Comparison of ENCODE assay signal across 9 mouse cellular contexts in genomic region chr5:21787186-21788105, GRCm38 (mm10). TPM values are rescaled to one million over a fixed set of nuclear protein-coding genes. Genes with fewer than 3 reads are reported as not detected.
DNase-seq lines count a peak whose midpoint lies in the region; ATAC-seq and TF ChIP-seq lines count a peak whose summit lies in the region.
"Had no signal": no experiment of that assay in that cellular context is flagged by ENCODE, and none has a peak within 500 bp of the region (broad histone marks: within the 10 kb centered on the region; RNA-seq: fewer than 3 reads in every experiment).

No protein-coding gene starts in this region.

- peak overlapping the region; percentile 75 for H3K27ac ChIP-seq in heart, embryonic 15.5 days
- H3K27ac ChIP-seq in bone marrow, adult 2 months (ENCODE audit: control insufficient read depth, insufficient read depth, low read depth, low read length, poor library complexity), result no peak overlapping the region; the same call in 1 of the 2 replicates
- H3K27ac ChIP-seq in hindbrain, embryonic 12.5 days, result peak overlapping the region; percentile 87
- H3K27ac ChIP-seq in midbrain, embryonic 12.5 days (replicated peaks), result no peak overlapping the region

- TF ChIP-seq POLR2A in bone marrow, adult 2 months (IDR thresholded peaks at IDR 0.05; ENCODE audit: borderline replicate concordance, control insufficient read depth, low read depth, low read length), result no peak

- no peak for DNase-seq in heart, adult 18-20 months
- no peak for DNase-seq in spleen, postnatal 10 days (ENCODE audit: low spot score in 2 of 2)
- no peak for DNase-seq in left cerebral cortex, adult 18-20 months (ENCODE audit: low spot score in 2 of 2)
- DNase-seq in right cerebral cortex, adult 18-20 months, result no peak

- WGBS in heart, embryonic 15.5 days, result 29% methylated on average over 11 of the region's 11 CpGs
- WGBS in bone marrow, adult 2 months, result 29% methylated on average over 11 of the region's 11 CpGs
- 37% methylated on average over 11 of the region's 11 CpGs for WGBS in hindbrain, embryonic 12.5 days
- WGBS in midbrain, embryonic 12.5 days, result 41% methylated on average over 11 of the region's 11 CpGs

- H3K9me3 ChIP-seq in heart, embryonic 15.5 days (replicated peaks), result no peaks in the 10 kb centered on the region
- no peaks in the 10 kb centered on the region for H3K9me3 ChIP-seq in hindbrain, embryonic 12.5 days (replicated peaks)
- no peaks in the 10 kb centered on the region for H3K9me3 ChIP-seq in midbrain, embryonic 12.5 days

- peak overlapping the region; percentile 81 for H3K4me3 ChIP-seq in heart, embryonic 15.5 days
- H3K4me3 ChIP-seq in bone marrow, adult 2 months (replicated peaks; ENCODE audit: control insufficient read depth, low read depth, low read length), result peak overlapping the region; percentile 88
- H3K4me3 ChIP-seq in hindbrain, embryonic 12.5 days, result peak overlapping the region; percentile 95
- H3K4me3 ChIP-seq in midbrain, embryonic 12.5 days, result peak overlapping the region; percentile 93

- ATAC-seq in heart, embryonic 15.5 days (replicated peaks; ENCODE audit: insufficient number of reproducible peaks, insufficient read depth, low FRiP score, low read depth), result no peak
- ATAC-seq in hindbrain, embryonic 12.5 days (ENCODE audit: low FRiP score), result no peak
- no peak for ATAC-seq in midbrain, embryonic 12.5 days (ENCODE audit: low FRiP score, low read depth)

- H3K36me3 ChIP-seq in heart, embryonic 15.5 days, result peaks cover 6% of the 10 kb centered on the region
- peaks cover 19% of the 10 kb centered on the region; the same call in 1 of the 2 replicates for H3K36me3 ChIP-seq in hindbrain, embryonic 12.5 days
- H3K36me3 ChIP-seq in midbrain, embryonic 12.5 days, result peaks cover 9% of the 10 kb centered on the region

- TF ChIP-seq CTCF in bone marrow, adult 2 months (IDR thresholded peaks at IDR 0.05; ENCODE audit: control insufficient read depth, insufficient read depth, low read length), result no peak

- H3K4me2 ChIP-seq in heart, embryonic 15.5 days, result peak overlapping the region; percentile 66
- H3K4me2 ChIP-seq in hindbrain, embryonic 12.5 days (replicated peaks), result peak overlapping the region; percentile 79
- H3K4me2 ChIP-seq in midbrain, embryonic 12.5 days (replicated peaks), result peak overlapping the region; percentile 72

- H3K27me3 ChIP-seq in heart, embryonic 15.5 days, result no peaks in the 10 kb centered on the region
- no peaks in the 10 kb centered on the region for H3K27me3 ChIP-seq in hindbrain, embryonic 12.5 days
- no peaks in the 10 kb centered on the region for H3K27me3 ChIP-seq in midbrain, embryonic 12.5 days
- H3K27me3 ChIP-seq: Patski had no signal

- H3K9ac ChIP-seq in heart, embryonic 15.5 days, result peak overlapping the region; percentile 84
- H3K9ac ChIP-seq in hindbrain, embryonic 12.5 days, result peak overlapping the region; percentile 92
- H3K9ac ChIP-seq in midbrain, embryonic 12.5 days (replicated peaks), result peak overlapping the region; percentile 89

- peaks cover 11% of the 10 kb centered on the region for H3K4me1 ChIP-seq in heart, embryonic 15.5 days (replicated peaks)
- no peaks in the 10 kb centered on the region; the same call in 1 of the 2 replicates for H3K4me1 ChIP-seq in bone marrow, adult 2 months (ENCODE audit: control insufficient read depth, insufficient read depth, low read length)
- H3K4me1 ChIP-seq in hindbrain, embryonic 12.5 days, result peaks cover 31% of the 10 kb centered on the region
- H3K4me1 ChIP-seq in midbrain, embryonic 12.5 days, result peaks cover 26% of the 10 kb centered on the region

RNA-seq across cellular contexts. Expression of gene Psmc2, which starts 2.4 kb away (rescaled TPM):
- polyA plus RNA-seq in heart, embryonic 15.5 days (2015; fragmentation: Nextera tagmentation; extraction: Ambion mirVana), result 128 and 134 TPM in 2 replicates
- 10 to 100 TPM; 92.8 to 99.7 TPM for total RNA-seq in heart, adult 18-20 months (2021)
- polyA plus RNA-seq in bone marrow, adult 2 months (2011; ENCODE audit: insufficient read depth, insufficient read length, low replicate concordance, missing spikeins), result 49.8 and 63.0 TPM in 2 replicates
- polyA plus RNA-seq in hindbrain, embryonic 12.5 days (2016; fragmentation: Nextera tagmentation; extraction: Ambion mirVana), result 193 and 205 TPM in 2 replicates
- 214 and 220 TPM in 2 replicates for polyA plus RNA-seq in midbrain, embryonic 12.5 days (2016; fragmentation: Nextera tagmentation; extraction: Ambion mirVana)
- 100 to 1,000 TPM; 112 to 118 TPM for total RNA-seq in left cerebral cortex, adult 18-20 months (2021)

RNA-seq across cellular contexts. Expression of gene Dnajc2, which starts 2.4 kb away (rescaled TPM):
- 43.1 and 44.5 TPM in 2 replicates for polyA plus RNA-seq in heart, embryonic 15.5 days (2015; fragmentation: Nextera tagmentation; extraction: Ambion mirVana)
- 10 to 100 TPM; 21.4 to 22.3 TPM for total RNA-seq in heart, adult 18-20 months (2021)
- polyA plus RNA-seq in bone marrow, adult 2 months (2011; ENCODE audit: insufficient read depth, insufficient read length, low replicate concordance, missing spikeins), result 29.1 and 47.2 TPM in 2 replicates
- polyA plus RNA-seq in hindbrain, embryonic 12.5 days (2016; fragmentation: Nextera tagmentation; extraction: Ambion mirVana), result 81.0 and 86.5 TPM in 2 replicates
- 88.8 and 89.7 TPM in 2 replicates for polyA plus RNA-seq in midbrain, embryonic 12.5 days (2016; fragmentation: Nextera tagmentation; extraction: Ambion mirVana)
- total RNA-seq in left cerebral cortex, adult 18-20 months (2021), result 10 to 100 TPM; 35.0 to 35.5 TPM

RNA-seq across cellular contexts. Expression of gene Pmpcb, which starts 50.5 kb away (rescaled TPM):
- polyA plus RNA-seq in heart, embryonic 15.5 days (2015; fragmentation: Nextera tagmentation; extraction: Ambion mirVana), result 130 and 140 TPM in 2 replicates
- total RNA-seq in heart, adult 18-20 months (2021), result 100 to 1,000 TPM; 264 to 279 TPM
- 26.0 and 59.8 TPM in 2 replicates for polyA plus RNA-seq in bone marrow, adult 2 months (2011; ENCODE audit: insufficient read depth, insufficient read length, low replicate concordance, missing spikeins)
- 85.9 and 90.0 TPM in 2 replicates for polyA plus RNA-seq in hindbrain, embryonic 12.5 days (2016; fragmentation: Nextera tagmentation; extraction: Ambion mirVana)
- 90.8 and 97.2 TPM in 2 replicates for polyA plus RNA-seq in midbrain, embryonic 12.5 days (2016; fragmentation: Nextera tagmentation; extraction: Ambion mirVana)
- total RNA-seq in left cerebral cortex, adult 18-20 months (2021), result 10 to 100 TPM; 74.5 to 77.2 TPM

Comparison
In these comparisons a context has a peak if more than half of its experiments do, and no peak if none do; other contexts are left out.
1. H3K27ac ChIP-seq: peak in heart, embryonic 15.5 days (single experiment) and hindbrain, embryonic 12.5 days (single experiment); none in bone marrow, adult 2 months (single experiment) and midbrain, embryonic 12.5 days (single experiment).
2. Peak in every context shown above with its lines, with median percentiles within 50 percentile points of each other: H3K4me2 ChIP-seq, H3K4me3 ChIP-seq and H3K9ac ChIP-seq.